Mouse (Mus musculus) brain, embryonic 14.5 days (tissue): Measurements from ENCODE around the gene Gtf2e1.

Experiments used
- CTCF ChIP-seq: fragments of 200-500 bp; IDR thresholded peaks from 2 replicates; pipeline ENCODE4 v1.5.1; 2012; ENCODE audit warnings: inconsistent platforms, mild to moderate bottlenecking, moderate library complexity, borderline replicate concordance; ENCODE audit not compliant: insufficient read depth, insufficient read length; ENCODE audit errors: extremely low read depth
- POLR2A ChIP-seq: fragments of 200-500 bp; IDR thresholded peaks from 2 replicates; pipeline ENCODE4 v1.6.1; 2012; ENCODE audit warnings: mild to moderate bottlenecking, inconsistent platforms, borderline replicate concordance; ENCODE audit not compliant: poor library complexity, insufficient read depth, insufficient read length, severe bottlenecking; ENCODE audit errors: extremely low read depth

GRCm38 (mm10) chr16:37526688-37527223, 12.8 kb downstream of the Gtf2e1 start:
- TF ChIP-seq CTCF, result no peak
- TF ChIP-seq POLR2A, result no peak
